Mouse (Mus musculus) midbrain, embryonic 14.5 days (tissue): ENCODE data around the gene Phex. TPM values are rescaled to one million over a fixed set of nuclear protein-coding genes. Genes with fewer than 3 reads are reported as not detected.

Source experiments
- ATAC-seq: fragments of 200-750 bp; cut with Nextera tagmentation; 2 replicates; pipeline ENCODE4 v1.8.0; 2017; ENCODE audit warnings: moderate number of reproducible peaks, moderate library complexity; ENCODE audit not compliant: low FRiP score, low TSS enrichment
- DNase-seq: peaks from one replicate; pipeline ENCODE4 v3.0.0-alpha.2; 2015
- H3K27ac ChIP-seq: fragments of 300-500 bp; sonication (generic); replicated peaks from 2 replicates; pipeline ENCODE4 v1.5.1; 2014; ENCODE audit warnings: mild to moderate bottlenecking, low read depth, low read length, moderate library complexity
- H3K27me3 ChIP-seq: fragments of 300-500 bp; sonication (generic); 2 replicates; pipeline ENCODE4 v1.6.1; 2014; ENCODE audit warnings: low read length, control low read depth, mixed read lengths; ENCODE audit not compliant: control insufficient read depth, insufficient read depth
- H3K36me3 ChIP-seq: fragments of 300-500 bp; sonication (generic); 2 replicates; pipeline ENCODE4 v1.6.1; 2014; ENCODE audit warnings: low read length, control low read depth; ENCODE audit not compliant: control insufficient read depth, insufficient read depth
- H3K4me1 ChIP-seq: fragments of 300-500 bp; sonication (generic); 2 replicates; pipeline ENCODE4 v1.6.1; 2014; ENCODE audit warnings: mild to moderate bottlenecking, antibody characterized with exemption, low read length, control low read depth; ENCODE audit not compliant: control insufficient read depth, insufficient read depth
- H3K4me2 ChIP-seq: fragments of 300-500 bp; sonication (generic); 2 replicates; pipeline ENCODE4 v1.6.1; 2014; ENCODE audit warnings: mild to moderate bottlenecking, low read length, moderate library complexity
- H3K4me3 ChIP-seq: fragments of 300-500 bp; sonication (generic); replicated peaks from 2 replicates; pipeline ENCODE4 v1.5.1; 2014; ENCODE audit warnings: low read depth, low read length
- H3K9ac ChIP-seq: fragments of 300-500 bp; sonication (generic); replicated peaks from 2 replicates; pipeline ENCODE4 v1.6.1; 2014; ENCODE audit warnings: mild to moderate bottlenecking, low read length, moderate library complexity
- H3K9me3 ChIP-seq: fragments of 300-500 bp; sonication (generic); 2 replicates; pipeline ENCODE4 v1.6.1; 2016; ENCODE audit warnings: low read length, control low read depth, mixed read lengths; ENCODE audit not compliant: control insufficient read depth
- WGBS: fragments of 180-500 bp; shearing (Covaris S2); extraction: QIAGEN DNeasy Blood & Tissue Kit; methylation state at CpG from one replicate; pipeline ENCODE4 v1.1.7; 2014; 5-methylcytosine and 5-hydroxymethylcytosine counted together
- microRNA-seq: library from miRNA; unstranded; fragments of <30 nt; microRNA quantifications from one replicate; pipeline ENCODE4, GENCODE M21; 2016
- polyA plus RNA-seq: library from polyadenylated mRNA; unstranded; fragments of >200 nt; fragmentation: Nextera tagmentation; extraction: Ambion mirVana; gene quantifications from 2 replicates; pipeline ENCODE4 v1.2.1, GENCODE M21; 2014

Gene Phex
- polyA plus RNA-seq, 1 experiment from 2014 or later = 0.67 TPM

DNA sequence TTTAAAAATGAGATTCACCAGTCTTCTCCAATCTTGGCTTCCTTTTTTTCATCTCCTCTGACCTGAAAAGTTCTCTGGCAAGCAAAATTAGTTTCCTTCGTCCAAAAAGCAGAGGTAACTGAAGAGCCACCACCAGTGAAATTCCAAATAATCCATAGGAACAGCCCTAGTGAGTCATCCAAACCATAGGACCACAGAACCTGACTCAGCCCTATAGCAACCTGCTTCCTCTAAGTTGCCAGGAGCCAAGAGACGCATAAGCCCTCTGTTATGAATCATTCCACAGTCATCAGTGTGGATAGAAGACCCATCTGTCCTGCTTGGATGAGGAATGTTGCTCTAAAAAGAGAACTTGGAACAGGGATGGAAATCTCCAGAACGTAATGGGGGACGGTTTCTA, 230.9 kb downstream of the Phex start:
- 82% methylated on average over 4 of the region's 4 CpGs for WGBS
- Histone ChIP-seq H3K4me2 (no peak overlapping the region), H3K27me3 (no peaks in the 10 kb centered on the region), H3K9me3 (no peaks in the 10 kb centered on the region), H3K36me3 (no peaks in the 10 kb centered on the region), H3K9ac (no peak overlapping the region), H3K27ac (no peak overlapping the region), H3K4me3 (no peak overlapping the region), H3K4me1 (no peaks in the 10 kb centered on the region)
- no peak for DNase-seq
- no peak for ATAC-seq

GRCm38 (mm10) chrX:157180845-157181244, 234.3 kb downstream of the Phex start:
- no peak overlapping the region for H3K9ac ChIP-seq
- no peaks in the 10 kb centered on the region for H3K27me3 ChIP-seq
- no peak overlapping the region for H3K4me3 ChIP-seq
- no peak overlapping the region for H3K4me2 ChIP-seq
- ATAC-seq (no peak), DNase-seq (no peak)
- H3K27ac ChIP-seq = no peak overlapping the region
- WGBS = 95% methylated on average over 1 of the region's 1 CpGs
- H3K4me1 ChIP-seq = no peaks in the 10 kb centered on the region
- H3K9me3 ChIP-seq = no peaks in the 10 kb centered on the region
- no peaks in the 10 kb centered on the region for H3K36me3 ChIP-seq

- no peak for ATAC-seq
- H3K36me3 ChIP-seq = no peaks in the 10 kb centered on the region
- DNase-seq = no peak
- no peak overlapping the region for H3K4me3 ChIP-seq
- H3K4me1 ChIP-seq = no peaks in the 10 kb centered on the region
- no peak overlapping the region for H3K27ac ChIP-seq
- H3K9ac ChIP-seq = no peak overlapping the region
- WGBS = 61% methylated on average over 3 of the region's 3 CpGs
- H3K27me3 ChIP-seq = no peaks in the 10 kb centered on the region
- no peaks in the 10 kb centered on the region for H3K9me3 ChIP-seq
- H3K4me2 ChIP-seq = no peak overlapping the region
Measured at GRCm38 (mm10) chrX:157164142-157164541, 251.0 kb downstream of the Phex start.

DNA sequence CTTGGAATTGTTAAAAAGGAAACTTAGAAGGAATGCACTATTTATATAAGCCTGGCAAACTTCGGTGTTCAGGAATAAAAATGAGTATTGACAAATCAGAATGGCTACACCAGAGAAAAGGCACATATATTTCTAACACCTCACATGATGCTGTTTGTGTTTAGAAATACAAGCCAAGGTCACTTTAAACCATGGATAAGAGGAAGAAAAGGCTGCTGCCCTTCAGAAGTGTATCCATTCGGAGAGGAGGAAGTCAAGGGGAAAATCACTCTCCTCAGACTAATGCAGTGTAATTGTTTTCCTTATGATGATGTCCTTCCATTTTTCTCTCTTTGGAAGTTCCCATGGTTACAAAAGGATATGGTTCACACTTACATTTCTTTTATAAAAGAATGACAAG, 251.7 kb downstream of the Phex start:
- Histone ChIP-seq H3K36me3 (no peaks in the 10 kb centered on the region), H3K9me3 (no peaks in the 10 kb centered on the region), H3K4me1 (no peaks in the 10 kb centered on the region), H3K9ac (no peak overlapping the region), H3K4me2 (no peak overlapping the region), H3K27ac (no peak overlapping the region), H3K27me3 (no peaks in the 10 kb centered on the region), H3K4me3 (no peak overlapping the region)
- DNase-seq (no peak), ATAC-seq (no peak)
- WGBS = 65% methylated on average over 2 of the region's 2 CpGs

GRCm38 (mm10) chrX:157144675-157145074, 270.4 kb downstream of the Phex start:
- Histone ChIP-seq H3K4me2 (no peak overlapping the region), H3K4me1 (no peaks in the 10 kb centered on the region), H3K9me3 (no peaks in the 10 kb centered on the region), H3K27ac (no peak overlapping the region), H3K4me3 (no peak overlapping the region), H3K9ac (no peak overlapping the region), H3K36me3 (no peaks in the 10 kb centered on the region), H3K27me3 (no peaks in the 10 kb centered on the region)
- DNase-seq = no peak
- ATAC-seq = no peak

DNA sequence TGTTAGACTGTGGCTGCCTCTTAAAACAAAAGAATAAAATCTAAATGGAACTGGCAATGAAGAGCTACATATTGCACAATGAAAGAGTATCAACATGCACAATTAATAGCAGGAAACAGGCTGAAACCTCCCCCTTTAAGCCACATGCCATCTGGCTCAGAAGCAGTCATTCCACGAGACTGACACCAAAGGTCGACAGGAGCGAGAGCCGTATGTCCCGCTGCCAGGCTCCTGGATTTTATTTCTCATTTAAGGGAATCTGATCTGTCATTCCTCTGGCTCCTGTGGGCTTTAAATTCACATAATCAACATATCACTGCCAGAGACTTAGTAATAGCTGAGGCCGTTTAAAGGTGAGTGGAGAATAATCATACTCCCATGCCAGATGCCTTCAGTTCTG, 275.5 kb downstream of the Phex start:
- Histone ChIP-seq H3K4me1 (no peaks in the 10 kb centered on the region), H3K9me3 (no peaks in the 10 kb centered on the region), H3K4me2 (no peak overlapping the region), H3K27ac (no peak overlapping the region), H3K27me3 (no peaks in the 10 kb centered on the region), H3K4me3 (no peak overlapping the region), H3K9ac (no peak overlapping the region), H3K36me3 (no peaks in the 10 kb centered on the region)
- ATAC-seq = no peak
- DNase-seq = no peak
- 79% methylated on average over 6 of the region's 6 CpGs for WGBS

Small RNA genes within 50 kb of the gene (microRNA-seq; reads per million reads assigned to microRNA genes)
- gene Gm23798 = not detected

Other genes starting within 250 kb of the Phex start
- 143 and 146 TPM in 2 replicates for gene Sms, start 77.0 kb upstream of the Phex start, polyA plus RNA-seq
- 2.1 and 2.2 TPM in 2 replicates for gene Yy2, start 153.7 kb upstream of the Phex start, polyA plus RNA-seq
- 22.1 and 31.6 TPM in 2 replicates for gene Mbtps2, start 183.4 kb upstream of the Phex start, polyA plus RNA-seq